Mouse (Mus musculus): ENCODE results near the gene Wdr45b.
"Not testable (repeated sequence)": the region's sequence is repeated elsewhere in the genome, so short reads cannot be mapped to it uniquely, and the experiment has no call there.

Wdr45b gene

DNA sequence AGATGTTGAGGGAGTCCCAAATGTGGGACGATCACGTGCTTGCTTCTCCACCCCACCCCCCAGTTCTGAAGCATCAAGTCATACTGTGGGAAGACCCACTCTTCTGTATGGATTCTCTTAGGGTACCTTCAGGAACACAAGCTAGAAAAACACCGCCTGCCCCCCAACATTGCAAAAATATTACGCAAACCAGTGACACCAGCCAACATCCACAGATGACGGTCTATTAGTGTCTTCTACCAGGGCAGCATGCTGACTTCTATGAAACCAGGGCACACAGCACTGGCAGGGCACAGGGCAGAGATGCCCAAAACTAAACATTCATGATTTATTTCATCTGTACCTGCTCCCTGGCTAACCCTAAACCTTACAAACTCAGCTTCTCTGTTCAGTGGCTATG is 27.6 kb downstream of the Wdr45b start:
- no peak for DNase-seq

DNA sequence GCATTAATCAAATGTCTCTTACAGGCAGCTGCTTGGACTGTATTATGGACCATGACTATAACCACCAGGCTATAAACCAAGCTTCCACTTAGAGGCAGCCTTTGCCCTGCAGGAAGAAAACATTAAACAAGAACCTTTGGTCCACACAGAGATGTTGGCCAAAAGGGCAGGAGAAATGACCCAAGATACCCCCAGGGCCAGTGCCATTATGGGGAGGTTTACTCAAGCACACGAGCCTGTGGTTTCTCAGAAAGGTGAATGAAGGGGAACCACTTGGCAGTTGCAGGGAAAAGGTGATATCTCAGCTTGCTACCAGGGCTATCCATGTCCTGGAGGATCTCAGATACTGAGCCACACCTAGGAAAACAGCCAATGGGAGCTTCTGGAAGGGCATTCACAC is 28.2 kb downstream of the Wdr45b start:
- peak; percentile 52 for DNase-seq

DNA sequence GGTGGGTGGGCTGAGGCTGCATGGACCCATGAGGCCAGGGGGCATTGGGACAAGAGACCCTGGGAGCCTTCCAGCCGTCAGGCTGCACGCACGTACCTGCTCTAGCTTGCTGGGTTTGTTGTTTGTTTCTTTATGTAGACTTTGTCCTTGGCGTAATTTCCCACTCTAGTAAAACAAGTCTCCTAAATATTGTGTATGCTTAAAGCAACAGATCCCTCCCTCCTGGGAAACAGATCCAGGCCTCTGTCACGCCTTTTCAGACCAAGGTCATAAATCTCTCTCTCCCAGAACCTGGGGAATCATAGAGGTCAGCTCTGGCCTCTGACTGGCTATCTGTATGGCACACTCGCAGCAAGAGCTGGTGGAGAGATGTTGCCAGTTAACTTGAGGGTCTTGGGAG is 46.5 kb downstream of the Wdr45b start:
- not testable (repeated sequence) for DNase-seq

DNA sequence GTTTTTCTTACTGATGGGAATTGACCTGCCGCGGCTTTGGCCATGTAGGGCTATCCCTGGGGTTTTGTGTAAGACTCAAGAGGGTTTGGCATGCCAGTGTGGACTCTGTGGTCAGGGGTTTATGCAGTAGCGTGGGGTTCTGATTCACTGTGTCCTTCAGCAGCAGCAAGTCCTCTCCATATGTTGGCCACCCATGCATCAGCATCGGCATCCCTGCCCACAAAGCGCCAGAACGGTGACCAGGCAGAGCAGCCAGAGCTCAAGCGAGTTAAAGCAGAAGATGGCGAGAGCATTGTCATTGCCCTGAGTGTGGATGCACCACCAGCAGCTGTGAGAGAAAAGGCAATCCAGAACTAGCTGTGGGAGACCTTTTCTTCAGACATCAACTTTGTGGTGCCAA is 47.6 kb downstream of the Wdr45b start:
- DNase-seq, result no peak

DNA sequence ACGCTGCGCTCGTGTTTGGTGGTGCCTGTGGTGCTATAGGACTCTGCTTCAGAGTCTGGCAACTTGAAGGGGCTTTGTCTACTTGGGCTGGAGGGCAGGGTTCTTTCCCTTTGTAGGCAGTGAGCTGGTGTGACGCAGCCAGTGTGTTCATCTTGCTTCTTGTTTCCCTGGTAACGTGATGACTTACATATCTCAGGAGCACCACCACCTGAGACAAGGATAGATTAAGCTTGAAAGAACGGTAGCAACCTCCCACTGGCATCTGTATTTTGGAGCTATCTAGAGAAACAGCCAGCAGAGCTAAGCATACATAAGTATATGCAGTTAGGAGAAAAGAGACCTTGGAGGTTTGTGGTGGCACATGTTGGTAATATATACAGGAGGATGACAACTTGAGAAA is 48.9 kb downstream of the Wdr45b start:
- DNase-seq, result no peak

DNA sequence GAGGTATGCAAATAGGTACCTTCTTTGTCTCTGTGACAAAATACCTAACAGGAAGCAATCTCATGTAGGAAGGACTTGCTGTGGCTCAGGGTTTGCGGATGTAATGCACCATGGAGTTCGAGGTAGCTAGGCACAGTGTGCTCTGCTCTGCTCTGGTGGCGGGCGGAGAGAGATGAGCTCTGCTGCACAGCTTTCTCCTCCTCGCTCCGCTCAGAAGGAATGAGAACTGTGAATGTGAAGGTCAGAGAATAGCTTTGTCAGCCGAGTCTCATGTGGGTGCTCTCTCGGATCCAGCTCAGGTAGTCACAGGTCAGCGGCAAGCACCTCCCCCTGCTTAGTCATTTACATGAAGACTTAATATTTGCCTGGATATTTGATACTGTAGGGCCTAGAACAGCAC is 54.0 kb downstream of the Wdr45b start:
- DNase-seq, result peak; percentile 76

DNA sequence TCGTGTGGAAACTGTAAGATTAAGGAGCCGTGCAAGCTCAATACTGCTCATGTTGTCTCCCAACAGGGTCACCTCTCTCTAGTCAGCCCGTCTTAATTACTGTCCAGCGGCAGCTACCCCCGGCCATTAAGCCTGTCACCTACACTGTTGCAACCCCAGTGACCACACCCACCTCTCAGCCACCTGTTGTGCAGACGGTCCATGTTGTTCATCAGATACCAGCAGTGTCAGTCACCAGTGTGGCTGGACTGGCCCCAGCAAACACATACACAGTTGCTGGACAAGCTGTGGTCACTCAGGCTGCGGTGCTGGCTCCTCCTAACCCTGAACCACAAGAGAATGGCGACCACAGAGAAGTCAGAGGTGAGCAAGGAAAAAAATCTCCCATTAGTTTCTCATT is 55.8 kb downstream of the Wdr45b start:
- no peak for DNase-seq

DNA sequence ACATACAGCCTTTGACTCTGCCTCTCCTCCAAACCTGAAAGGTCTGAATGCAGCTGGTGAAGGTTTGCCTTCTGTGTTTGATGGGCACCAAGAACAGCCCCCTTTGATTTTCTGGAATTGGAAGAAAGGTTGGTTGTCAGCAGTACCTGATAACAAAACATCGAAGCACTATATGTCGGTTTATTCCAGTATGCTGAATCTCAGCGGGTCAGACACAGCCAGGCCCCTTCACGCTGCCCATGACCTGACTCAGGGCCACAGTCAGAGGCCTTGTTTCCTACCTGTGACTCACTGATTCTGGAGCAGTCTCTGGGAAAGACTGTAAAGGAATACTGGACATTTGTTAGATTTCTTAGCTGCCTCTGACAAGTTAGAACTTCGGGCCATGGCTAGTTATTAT is 59.5 kb downstream of the Wdr45b start:
- no peak for DNase-seq

DNA sequence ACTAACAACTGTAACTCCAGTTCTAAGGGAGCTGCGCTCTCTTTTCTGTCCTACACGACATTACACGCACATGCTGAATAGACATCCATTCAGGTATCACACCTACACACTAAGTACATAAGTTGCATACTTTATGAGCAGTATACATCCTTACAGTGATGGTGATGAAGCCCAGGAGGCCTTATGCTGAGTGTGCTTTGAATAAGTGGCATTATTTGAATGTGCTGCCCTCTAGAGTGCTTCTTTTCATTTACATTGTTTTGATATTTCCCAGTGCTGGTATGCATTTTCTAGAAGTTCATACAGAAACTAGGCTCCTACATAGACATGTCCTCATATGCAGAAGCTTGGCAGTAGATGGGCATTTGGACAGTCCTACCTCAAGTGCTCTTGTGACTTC is 64.4 kb downstream of the Wdr45b start:
- DNase-seq, result no peak

DNA sequence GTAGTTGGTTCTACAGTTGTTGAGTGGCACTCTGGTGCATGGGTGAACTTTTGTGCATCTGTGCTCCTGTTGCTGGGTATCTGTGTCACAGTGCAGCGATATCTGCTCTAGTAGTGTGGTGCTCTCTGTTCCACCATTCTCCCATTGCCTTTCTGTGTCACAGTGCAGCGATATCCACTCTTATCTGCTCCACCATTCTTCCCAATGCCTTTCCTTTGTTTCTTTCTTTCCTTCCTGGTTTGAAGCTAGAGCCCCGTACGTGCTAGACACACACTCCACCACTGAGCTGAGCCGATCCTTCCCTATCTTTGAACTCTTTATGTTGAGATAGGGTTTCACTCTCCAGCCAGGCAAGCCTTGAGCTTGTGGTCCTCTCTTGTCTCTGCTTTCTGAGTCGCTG is 71.3 kb downstream of the Wdr45b start:
- DNase-seq, result no peak

DNA sequence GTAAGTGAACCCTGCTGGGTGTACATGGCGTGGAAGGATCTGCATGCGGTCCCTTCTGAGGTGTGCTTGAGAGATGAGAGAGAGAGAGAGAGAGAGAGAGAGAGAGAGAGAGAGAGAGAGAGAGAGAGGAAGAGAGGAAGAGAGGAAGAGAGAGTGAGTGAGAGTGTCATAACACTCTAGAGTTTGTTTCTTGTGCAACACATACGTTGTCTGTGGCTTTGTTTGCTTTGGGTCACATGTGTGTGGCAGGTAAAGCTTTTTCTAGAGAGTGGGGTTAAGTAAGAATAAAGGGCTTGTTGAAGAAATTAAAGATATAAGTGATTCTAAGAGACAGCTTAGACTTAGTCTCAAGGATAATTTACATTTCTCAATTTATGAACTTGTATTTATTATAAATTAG is 76.2 kb downstream of the Wdr45b start:
- DNase-seq, result no peak

DNA sequence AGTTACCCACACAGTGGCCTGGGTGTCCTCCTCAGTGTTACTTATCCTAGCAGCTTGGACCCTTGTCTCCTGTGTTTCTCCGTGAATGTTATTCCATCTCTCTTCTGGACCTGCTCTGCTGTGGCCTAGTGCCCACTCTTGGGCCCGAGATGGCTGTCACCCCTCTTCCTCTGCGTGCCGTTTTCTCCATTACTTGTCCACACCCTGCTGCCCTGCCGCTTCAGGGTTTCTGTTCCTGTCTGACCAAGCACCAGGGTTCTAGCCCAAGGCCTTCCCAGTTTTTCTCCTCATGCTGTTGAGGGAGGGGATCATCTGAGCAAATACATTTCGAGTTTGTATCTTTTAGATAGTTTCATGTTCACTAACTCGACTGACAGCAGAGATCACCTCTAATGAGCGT is 76.7 kb downstream of the Wdr45b start:
- DNase-seq, result no peak

Data from kidney, postnatal 14 days (tissue).